Mouse (Mus musculus): ENCODE measurements around the gene Sema4c.

The Sema4c gene

DNA sequence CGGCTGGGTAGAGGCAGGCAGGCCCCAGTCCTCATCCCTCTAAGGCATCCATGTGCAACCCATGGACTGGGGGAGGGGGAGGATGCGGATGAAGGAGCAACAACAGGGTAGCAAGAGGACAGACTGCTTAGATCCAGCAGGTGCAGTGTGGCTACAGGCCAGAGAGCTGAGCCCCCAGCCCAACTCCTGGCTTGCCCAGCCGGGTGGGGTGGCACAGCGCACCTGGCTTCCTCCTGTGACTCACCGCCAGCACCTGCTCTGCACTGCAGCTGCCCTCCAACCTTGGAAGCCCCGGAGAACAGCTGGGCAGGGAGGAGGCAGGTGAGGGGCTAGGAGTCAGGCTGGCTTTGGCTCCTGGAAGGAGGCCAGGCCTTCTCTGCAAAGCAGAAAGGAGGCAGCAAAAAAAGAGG, 21.8 kb upstream of the Sema4c start:
- no peak for DNase-seq (ENCODE audit: extremely low read depth, low read depth)

DNA sequence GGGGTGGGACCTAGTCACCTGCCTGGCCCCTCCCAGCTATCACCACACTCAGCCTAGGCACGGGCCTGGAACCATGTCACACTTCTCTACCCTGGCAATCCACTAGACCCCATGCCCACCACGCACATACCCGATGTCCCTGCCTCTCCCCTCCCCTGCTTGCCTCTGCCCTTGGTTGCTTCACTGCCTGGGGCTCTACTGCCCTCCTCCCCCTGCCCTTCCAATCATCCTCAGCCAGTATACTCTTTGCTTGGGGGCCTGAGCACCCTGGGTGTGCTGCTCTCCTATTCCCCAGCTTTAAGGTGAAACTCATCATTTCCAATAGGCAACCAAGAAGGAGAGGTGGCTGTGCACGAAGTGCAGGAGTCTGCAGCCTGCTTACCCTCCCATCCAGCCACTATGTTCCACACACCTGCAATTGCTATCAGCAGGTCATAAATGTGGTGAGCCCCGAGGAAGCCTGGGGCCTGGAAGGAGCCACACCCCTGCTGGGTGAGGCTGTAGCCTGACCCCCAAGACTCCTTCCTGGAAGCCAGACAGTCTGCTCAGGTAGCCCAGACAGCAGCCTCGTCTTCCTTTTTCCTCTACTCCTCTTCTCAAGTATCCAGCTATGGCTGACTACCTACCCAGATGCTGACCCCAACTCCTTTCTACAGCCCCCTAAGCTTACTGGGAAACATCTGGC, 19.0 kb upstream of the Sema4c start:
- DNase-seq (ENCODE audit: extremely low read depth, low read depth), result no peak

DNA sequence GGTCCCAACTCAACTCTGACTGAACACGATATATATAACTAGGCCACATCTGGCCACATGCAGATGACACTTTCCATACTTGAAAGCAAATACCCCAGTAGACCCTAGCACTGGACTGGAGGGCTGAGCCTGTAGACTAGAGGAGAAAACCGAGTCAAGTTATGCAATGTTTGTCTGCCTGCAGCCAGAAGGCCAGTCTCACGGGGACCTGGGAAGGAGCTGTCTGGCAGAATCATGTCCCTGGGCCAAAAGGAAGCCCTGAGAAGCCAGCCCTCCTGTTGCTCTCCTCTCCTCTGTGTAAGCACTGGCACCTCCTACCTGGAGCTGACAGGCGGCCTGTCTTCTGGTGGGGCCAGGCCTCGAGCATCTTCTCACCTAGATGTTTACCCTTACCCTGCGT, 17.2 kb upstream of the Sema4c start:
- DNase-seq (ENCODE audit: extremely low read depth, low read depth), result no peak

DNA sequence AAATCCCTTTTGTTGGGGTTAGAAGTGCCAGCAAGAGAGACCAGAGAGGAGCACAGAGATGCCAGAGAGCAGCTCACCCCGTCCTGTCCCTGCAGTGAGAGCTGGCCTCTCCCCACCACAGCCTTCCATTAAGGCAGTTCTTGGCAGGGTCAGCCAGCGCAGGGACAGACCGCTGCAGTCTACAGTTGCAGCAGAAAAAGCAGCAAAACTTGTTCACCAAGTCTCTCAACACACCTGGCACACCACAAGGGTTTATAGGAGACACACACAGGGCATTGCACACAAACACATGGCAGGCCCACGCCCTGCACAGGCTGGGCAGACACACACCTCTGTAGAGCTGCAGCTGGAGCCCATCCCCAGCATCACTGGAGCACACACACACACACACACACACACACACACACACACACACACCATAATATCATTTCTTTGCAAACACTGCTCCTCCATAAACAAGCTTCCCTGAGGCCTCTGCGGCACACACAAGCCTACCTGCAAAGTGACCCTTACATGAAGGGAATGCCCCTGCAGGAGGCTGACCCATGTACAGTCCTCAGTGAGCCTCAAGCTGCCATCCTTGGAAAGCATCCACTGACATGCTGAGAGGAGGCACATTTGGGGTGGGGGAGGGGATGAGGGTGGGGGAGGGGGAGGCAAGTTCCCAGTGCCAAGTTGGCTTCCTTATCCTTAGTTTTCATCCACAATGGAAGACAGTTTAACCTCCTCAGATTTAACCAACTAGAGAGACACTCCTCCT, 16.2 kb upstream of the Sema4c start:
- DNase-seq (ENCODE audit: extremely low read depth, low read depth), result no peak

DNA sequence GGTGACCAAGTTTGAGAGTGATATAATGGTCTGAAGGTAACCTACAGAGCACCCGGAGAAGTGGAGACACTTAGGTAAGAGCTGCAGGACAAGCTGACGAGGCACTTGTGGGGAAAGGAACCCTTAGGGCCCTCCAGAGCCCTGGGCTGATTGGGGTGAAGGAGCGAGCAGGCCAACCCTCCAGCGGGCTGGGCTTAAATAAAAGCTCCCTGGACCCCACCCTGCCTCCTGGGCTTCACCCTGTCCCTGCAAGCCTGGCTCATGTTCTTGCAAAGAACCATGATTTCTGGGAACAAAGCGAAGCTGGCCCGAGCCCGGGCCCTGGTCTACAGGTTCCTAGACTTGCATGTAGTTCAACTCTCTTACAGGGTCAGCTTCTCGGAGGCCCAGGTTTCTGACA, 15.4 kb upstream of the Sema4c start:
- DNase-seq (ENCODE audit: extremely low read depth, low read depth), result no peak

DNA sequence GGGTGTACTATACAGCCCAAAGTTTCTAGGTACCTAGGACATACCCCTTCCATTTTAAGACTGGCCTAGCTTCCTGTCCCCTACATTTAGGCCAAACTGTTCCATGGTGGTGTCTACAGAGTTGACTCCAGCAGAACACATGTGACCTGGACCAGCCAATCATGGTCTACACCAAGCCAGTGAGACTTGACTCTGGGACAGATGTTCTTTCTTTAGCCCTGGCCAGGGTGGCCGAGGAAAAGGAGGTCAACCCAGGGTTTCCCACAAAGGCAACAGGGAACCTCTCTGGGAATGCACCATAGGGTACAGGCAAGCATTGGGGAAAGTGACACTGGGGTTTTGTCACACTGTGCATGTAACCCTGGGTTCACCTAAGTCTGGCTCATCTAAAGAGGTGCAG, 14.6 kb upstream of the Sema4c start:
- DNase-seq (ENCODE audit: extremely low read depth, low read depth), result no peak

DNA sequence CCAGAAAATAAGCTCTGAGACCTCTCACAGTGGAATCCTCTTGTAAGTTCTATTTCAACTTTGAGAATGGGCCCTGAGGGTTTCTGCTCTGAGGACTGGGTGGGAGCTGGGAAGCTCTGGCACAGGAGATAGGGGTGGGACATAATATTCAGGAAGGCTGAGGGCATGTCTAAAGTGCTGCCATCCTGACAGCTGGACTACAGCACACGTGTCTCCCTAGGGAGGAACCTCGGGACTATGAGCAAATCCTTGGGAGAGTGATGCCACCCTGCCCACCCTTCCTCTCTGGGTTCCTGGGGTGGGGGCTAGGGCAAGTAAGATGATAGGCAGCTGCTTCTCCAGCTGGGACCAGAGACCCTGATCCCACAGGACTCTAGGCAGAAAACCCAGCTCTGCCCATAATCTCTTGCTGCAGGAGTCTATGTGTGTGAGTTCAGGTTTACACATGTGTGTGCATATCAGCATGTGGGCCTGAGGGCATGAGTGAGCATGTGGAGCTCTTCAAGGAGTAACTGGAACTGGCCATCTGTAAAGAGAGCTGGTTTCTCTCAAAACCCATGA, 14.1 kb upstream of the Sema4c start:
- DNase-seq (ENCODE audit: extremely low read depth, low read depth), result no peak

DNA sequence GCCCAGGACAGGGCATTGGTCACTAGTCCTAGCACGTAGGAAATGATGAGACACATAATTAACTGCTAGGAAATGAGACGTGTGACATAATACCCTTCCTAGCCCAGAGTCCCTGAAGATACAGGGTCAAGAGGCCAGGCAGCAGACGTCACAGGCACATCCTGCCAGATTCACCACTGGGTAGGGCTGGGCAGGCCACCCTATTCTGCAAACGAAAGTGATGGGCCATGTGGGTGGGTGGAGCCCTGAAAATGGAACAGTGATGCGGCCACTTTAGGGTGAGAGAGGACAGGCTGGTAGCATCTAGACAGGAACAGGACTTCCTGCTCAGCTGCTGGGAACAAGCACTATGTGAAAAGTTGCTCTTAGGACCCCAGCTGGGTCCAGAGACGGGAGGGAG, 13.5 kb upstream of the Sema4c start:
- no peak for DNase-seq (ENCODE audit: extremely low read depth, low read depth)

DNA sequence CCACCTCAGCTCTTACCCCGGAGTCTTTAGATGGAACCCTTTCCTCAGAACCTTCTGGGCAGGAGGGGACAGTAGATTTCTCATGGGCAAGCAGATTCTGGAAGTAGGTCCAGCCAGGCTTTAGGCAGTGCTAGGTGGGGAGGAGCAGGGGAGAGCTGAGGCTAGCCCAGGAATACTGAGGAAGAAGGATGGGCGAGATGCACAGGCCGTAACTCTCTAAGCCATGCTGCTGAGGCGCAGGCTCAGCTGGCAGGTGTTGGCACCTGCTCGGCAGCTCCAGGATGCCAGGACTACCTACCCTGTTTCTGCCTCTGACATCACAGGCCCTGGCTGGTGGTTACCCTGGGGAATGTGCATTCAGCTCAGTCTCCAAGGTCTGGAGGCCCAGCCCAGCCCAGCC, 12.2 kb upstream of the Sema4c start:
- no peak for DNase-seq (ENCODE audit: extremely low read depth, low read depth)

DNA sequence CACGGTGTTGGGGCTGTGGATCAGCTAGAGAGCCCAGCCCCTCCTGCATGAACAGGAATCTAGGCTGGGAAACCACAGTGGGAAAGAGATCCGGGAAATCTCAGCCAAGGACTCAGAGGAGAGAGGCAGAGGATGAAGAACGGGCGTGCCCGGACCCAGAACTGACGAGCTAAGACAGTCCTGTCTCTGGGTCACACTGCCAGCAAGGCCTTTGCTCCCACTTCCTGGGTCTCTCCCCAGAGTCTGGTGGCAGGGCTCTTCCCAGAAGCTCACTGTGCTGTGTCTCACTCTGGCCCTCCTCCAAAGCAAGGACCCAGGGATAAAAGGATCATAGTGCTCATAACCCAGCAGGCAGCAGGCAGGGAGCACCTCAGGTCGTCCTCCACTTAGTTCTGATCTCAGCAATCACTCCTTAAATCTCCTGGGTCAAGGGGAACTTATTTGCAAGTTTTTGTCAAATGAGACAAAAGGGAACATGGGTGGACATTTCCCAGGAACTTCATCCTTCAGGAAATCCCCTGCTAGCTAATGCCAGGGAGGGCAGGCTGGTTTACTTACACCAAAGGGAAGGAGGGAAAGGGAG, 11.6 kb upstream of the Sema4c start:
- DNase-seq (ENCODE audit: extremely low read depth, low read depth), result no peak

DNA sequence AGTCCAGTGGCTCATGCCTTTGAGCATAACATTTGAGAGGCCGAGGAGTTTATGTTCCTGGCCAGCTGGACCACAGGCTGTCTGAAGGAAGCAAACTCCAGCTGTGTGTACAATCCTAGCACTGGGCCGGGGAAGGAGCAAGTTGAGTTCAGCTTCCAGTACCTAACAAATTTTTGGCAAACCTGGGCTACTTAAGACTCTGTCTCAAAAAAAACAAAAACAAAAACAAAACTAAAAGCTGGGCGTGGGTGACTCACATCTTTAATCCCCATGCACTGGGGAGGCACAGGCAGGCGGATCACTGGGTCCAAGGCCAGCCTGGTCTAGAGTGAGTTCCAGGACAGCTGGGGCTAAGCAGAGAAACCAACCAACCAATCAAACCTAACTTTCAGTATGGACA, 10.6 kb upstream of the Sema4c start:
- no peak for DNase-seq (ENCODE audit: extremely low read depth, low read depth)

DNA sequence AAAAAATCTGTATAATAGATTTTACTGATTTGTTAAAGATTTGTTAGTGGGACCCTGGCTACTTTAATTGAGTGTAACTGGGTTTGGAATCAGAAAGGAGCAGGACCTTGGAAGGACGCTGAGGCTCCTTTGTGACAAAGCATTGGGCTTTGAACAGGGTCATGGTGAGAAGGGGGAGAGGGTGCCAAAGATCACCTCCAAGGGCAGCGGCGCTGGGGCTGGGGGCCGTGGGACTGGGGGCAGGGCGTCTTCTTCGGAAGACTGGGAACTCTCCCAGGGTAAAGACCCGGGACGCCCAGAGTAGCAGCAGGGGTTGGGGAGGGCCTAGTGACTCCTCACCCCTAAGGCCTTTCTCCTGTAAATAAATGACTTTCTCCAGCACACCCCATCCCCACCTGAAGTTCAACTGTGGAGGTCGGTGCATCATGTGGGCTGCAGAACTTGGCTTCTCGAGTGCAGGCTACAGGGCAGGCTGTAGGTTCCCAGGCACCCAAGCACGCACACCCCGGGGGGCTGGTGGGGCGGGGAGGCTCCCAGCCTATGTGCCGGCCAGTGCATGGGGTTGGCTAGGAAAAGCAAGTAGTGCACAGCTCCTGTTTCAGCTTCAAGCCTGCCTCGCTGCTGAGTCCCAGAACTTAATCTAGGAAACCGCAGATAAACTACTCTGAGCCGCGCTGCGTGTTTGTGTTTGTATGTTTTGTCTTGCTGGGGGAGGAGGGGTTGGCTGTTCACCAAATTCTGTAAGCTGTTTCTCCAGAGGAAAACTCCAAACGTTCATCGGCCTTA, 9.9 kb upstream of the Sema4c start:
- no peak for DNase-seq (ENCODE audit: extremely low read depth, low read depth)

DNA sequence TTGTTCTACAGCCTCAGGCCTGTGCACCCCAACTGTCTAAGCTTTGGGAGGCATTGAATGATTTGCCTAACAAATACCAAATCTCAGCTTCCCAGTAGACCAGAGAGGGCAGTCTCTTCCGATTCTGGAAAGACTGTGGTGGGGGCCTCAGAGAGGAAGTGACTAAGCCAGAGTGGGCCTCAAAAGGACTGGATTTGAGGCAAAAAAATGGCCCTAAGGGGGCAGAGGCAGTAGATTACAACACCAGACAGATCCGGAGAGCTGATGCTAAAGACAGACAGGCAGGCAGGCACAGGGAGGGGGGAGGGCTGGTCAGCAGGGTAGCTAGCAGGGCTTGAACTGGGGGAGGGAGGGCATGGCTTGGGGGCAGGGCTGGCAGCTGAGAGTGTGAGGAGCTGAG, 8.3 kb upstream of the Sema4c start:
- DNase-seq (ENCODE audit: extremely low read depth, low read depth), result no peak

DNA sequence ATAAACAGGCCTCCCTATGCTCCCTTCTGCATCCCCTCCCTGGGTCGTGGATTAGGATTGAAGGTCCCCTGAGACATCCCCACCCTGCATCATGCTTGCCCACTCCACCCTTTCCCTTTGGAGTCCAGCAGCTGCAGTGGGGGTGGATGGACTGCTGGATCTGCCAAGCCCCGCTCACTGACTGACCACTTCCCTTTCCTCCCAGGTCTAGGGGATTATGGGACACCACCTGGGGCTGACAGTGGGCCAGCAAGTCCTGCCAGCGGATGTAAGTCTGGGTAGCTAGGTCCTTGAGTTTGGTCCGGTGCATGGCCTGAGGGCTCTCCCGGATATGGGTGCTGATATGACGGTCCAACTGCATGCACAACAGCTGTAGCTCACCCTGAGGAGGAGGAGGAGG, 6.0 kb upstream of the Sema4c start:
- DNase-seq (ENCODE audit: extremely low read depth, low read depth), result no peak

DNA sequence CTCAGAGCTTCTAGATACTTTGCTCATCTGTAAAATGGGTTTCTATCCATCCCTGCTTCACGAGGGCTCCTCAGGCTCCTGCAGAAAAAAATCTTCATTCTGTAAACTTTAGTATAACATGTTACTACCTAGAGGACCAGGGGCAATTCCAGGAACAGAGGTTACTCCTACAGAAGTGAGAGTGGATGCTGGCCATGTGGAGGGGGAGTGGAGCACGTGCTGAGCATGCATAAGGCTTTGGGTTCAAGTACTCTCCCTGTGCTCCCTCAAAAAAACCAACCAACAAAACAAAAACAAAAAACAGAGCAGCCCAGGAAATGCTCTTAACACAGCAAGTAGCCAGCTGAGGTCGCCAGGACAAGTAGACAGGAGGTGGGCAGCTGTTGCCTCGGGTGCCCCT, 5.5 kb upstream of the Sema4c start:
- no peak for DNase-seq (ENCODE audit: extremely low read depth, low read depth)

DNA sequence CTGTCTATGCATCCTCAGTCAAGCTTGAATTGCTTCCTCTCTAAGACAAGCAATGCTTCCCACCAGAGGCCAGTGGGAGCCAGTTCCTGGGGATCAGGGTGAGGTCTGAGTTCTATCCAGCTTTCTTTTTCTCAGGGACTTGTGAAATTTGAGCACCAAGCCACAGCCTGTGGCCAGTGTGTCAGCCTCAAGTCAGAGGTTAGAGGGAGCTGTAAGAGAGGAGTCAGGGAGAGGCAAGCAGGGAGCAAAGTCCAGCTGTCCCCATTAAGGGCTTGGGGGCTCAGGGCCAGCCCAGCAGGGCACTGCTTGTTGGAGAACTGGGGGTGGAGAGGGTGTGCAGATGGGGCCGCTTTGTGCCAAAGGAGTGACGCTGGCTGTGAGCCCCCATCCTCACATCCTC, 5.0 kb upstream of the Sema4c start:
- no peak for DNase-seq (ENCODE audit: extremely low read depth, low read depth)

DNA sequence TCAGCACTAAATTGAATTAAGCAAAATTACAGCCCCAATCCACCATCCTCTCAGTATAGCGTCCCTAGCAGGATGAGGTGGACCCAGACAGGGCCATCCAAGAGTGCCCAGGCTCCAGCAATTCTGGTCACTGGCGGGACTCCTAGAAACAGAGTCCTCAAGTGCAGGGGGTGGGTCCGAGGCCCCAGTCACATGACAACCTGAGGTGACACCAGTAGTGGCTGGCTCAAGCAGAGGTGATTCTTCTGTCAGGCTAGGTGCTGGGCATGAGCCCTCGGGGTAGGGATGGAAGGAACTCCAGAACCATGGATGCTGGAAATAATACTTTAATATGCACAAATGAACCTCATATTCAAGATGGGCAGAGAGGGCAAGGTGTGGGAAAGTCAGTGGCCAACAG, 4.2 kb upstream of the Sema4c start:
- no peak for DNase-seq (ENCODE audit: extremely low read depth, low read depth)

DNA sequence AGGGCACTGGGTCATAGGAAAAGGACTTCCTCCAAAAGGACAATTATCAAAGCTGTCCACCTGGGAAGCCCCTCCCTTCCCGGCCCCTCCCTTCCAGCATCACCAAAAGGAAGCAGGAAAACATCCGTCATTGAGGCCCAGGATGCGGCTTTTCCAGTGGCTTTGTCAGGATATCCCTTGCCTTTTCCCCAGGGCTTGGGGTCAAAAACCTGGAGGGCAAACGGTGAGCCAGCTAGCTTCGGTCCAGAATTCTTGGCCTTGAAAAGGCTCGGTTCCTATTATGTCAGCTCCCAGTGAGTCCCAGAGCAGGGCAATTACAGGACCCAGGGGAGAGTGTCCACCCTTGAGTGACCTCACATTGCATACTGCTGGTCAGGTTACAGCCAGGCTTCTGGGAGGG, 2.8 kb upstream of the Sema4c start:
- no peak for DNase-seq (ENCODE audit: extremely low read depth, low read depth)

DNA sequence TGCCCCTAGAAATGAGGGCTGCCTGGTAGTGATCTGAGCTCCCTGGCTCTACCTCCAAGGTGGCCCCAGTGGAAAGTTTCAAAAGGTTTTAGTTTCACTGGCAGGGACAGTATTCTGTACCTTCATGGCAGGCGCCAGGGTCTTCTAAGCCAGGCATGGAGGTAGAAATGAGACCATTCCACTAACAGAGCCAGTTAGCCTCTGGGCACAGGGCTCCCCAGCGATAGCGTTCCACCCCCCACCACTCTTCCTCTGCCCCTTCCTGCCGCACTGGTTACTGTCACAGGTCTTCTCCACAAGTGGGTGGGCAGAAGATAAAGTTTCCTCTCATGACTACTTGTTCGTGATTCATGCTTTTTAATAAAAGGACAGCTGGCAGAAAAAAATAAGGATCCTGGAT, 1.7 kb upstream of the Sema4c start:
- DNase-seq (ENCODE audit: extremely low read depth, low read depth), result no peak

DNA sequence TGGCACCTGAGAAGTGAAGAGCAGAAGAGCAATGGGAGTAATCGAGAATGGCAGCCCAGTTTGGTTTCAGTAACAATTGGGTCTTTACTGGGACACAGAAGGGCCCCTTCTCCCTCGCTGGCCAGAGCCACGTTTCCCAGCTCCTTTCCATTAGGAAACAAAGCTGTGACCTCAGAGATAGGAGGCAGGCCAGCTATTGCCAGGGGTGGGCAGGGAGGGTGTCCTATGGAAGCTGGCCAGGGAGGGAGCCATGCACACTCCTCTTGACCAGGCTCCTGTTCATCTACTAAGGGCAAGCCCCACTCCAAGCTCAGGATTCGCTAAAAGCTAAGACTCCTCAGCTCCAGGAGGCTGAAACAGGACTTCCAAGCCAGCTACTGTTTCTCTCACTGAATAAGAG, 1.1 kb upstream of the Sema4c start:
- no peak for DNase-seq (ENCODE audit: extremely low read depth, low read depth)

DNA sequence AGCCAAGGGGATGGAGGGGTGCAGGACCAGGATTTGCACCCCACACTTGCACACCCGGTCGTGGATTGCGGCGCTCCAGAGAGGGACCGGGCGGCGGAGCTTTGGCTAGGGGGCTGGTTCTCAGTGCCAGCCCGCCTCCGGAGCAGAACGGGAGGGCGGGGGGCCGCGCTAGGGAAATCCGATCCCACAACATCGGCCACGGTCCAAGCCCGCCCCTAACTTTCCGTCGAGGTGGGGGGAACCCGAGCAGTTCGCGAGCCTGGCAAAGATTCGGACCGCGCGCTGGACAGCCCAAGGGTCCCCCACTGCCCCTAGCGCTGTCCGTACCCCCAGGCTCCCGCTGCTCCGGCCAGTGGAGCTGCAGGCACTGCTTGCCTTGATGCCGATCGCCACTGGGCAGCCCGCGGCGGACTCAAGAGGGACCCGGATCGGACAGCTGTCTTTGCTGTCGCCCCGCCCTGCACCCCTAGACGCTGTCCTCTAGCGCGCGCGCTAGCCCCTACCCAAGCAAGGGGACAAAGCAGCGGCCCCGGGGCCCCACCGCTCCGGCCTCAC, 615 bp downstream of the Sema4c start:
- no peak for DNase-seq (ENCODE audit: extremely low read depth, low read depth)

Data from MEL-GATA-1-ER (cell line).